Mouse (Mus musculus) limb, embryonic 13.5 days (tissue): Measurements from ENCODE around the gene Nphs1. TPM values are rescaled to one million over a fixed set of nuclear protein-coding genes. Genes with fewer than 3 reads are reported as not detected.

Source experiments
- ATAC-seq: fragments of 200-750 bp; cut with Nextera tagmentation; 2 replicates; pipeline ENCODE4 v1.8.0; 2017; ENCODE audit warnings: low read depth, moderate number of reproducible peaks, moderate TSS enrichment; ENCODE audit not compliant: low FRiP score
- H3K27ac ChIP-seq: fragments of 300-500 bp; sonication (generic); 2 replicates; pipeline ENCODE4 v1.5.1; 2015; ENCODE audit warnings: inconsistent platforms, mild to moderate bottlenecking, moderate library complexity
- H3K27me3 ChIP-seq: fragments of 300-500 bp; sonication (generic); 2 replicates; pipeline ENCODE4 v1.6.1; 2015; ENCODE audit warnings: mild to moderate bottlenecking, inconsistent platforms
- H3K36me3 ChIP-seq: fragments of 300-500 bp; sonication (generic); 2 replicates; pipeline ENCODE4 v1.6.1; 2015; ENCODE audit warnings: inconsistent platforms, mild to moderate bottlenecking, moderate library complexity
- H3K4me1 ChIP-seq: fragments of 300-500 bp; sonication (generic); 2 replicates; pipeline ENCODE4 v1.6.1; 2015; ENCODE audit warnings: inconsistent platforms
- H3K4me2 ChIP-seq: fragments of 300-500 bp; sonication (generic); replicated peaks from 2 replicates; pipeline ENCODE4 v1.6.1; 2015; ENCODE audit warnings: inconsistent platforms, mild to moderate bottlenecking, moderate library complexity
- H3K4me3 ChIP-seq: fragments of 300-500 bp; sonication (generic); 2 replicates; pipeline ENCODE4 v1.5.1; 2015; ENCODE audit warnings: moderate library complexity, mild to moderate bottlenecking, inconsistent platforms
- H3K9ac ChIP-seq: fragments of 300-500 bp; sonication (generic); 2 replicates; pipeline ENCODE4 v1.6.1; 2015; ENCODE audit warnings: mild to moderate bottlenecking, inconsistent platforms
- H3K9me3 ChIP-seq: fragments of 300-500 bp; sonication (generic); 2 replicates; pipeline ENCODE4 v1.6.1; 2016; ENCODE audit warnings: inconsistent platforms
- WGBS: fragments of 180-500 bp; shearing (Covaris S2); methylation state at CpG from one replicate; pipeline ENCODE4 v1.1.7; 2015; 5-methylcytosine and 5-hydroxymethylcytosine counted together
- polyA plus RNA-seq: library from polyadenylated mRNA; unstranded; fragments of >200 nt; fragmentation: Nextera tagmentation; extraction: Ambion mirVana; gene quantifications from 2 replicates; pipeline ENCODE4 v1.2.1, GENCODE M21; 2015

Nphs1 gene
- polyA plus RNA-seq, 1 experiment from 2014 or later, result 0.09 TPM

DNA sequence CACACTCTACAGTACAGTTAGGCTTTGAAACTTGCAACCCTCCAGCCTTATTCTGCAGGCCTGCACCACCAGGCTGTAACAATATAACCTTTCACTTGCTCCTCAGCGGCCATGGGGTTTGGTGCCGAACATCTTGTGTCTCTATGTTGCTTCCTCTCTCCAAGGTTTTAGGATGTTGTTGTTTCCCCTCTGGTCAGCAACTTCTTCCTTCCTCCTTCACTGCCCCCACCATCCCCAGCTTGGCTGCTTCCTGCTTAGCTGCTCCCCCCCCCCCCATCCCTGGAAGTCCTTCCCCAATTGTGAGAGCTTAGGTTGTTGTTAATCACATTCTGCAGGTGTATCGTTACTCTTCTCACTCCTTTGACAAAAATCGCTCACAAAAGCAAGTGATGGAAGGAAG is 49.9 kb downstream of the Nphs1 start:
- 76% methylated on average over 4 of the region's 4 CpGs for WGBS
- no peak for ATAC-seq
- Histone ChIP-seq H3K36me3 (no peaks in the 10 kb centered on the region), H3K4me1 (no peaks in the 10 kb centered on the region), H3K9ac (no peak overlapping the region), H3K27ac (no peak overlapping the region), H3K4me3 (no peak overlapping the region), H3K4me2 (no peak overlapping the region), H3K27me3 (no peaks in the 10 kb centered on the region), H3K9me3 (no peaks in the 10 kb centered on the region)

DNA sequence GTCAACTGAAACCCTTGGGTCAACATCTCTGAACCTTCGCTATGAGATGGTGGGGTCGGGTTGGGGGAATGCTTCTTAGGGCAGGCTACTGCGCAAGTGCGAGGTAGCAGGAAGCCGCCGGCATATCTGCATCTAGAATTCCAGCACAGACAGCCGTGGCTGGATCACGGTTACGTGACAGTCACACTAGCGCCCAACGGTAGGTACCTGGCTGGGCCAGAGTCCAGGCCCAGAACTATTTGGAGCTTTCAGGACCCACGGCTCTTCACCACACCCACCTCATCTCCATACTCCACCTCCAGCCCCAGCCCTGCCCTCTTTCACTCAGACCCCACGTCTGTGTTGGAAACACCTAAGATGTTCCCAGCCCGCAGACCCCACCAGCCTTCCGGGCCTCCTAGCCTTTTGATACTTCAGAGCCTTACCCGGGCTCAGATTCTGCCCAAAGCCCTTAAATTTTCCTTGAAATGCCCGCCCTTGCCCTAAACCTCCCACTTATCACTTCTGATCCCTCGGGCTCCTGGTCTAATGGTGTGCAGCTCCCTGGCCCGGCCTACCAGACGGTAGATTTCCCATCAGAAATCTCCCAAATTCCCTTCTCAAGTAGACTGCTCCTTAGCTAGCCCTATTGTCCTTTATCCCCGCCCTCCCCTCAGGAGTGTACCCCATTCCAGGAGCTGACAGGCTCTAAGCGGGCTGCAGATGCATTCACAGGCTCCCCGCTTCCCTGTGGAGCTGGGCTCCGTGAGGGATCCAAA is 57.1 kb downstream of the Nphs1 start:
- Histone ChIP-seq H3K9me3 (no peaks in the 10 kb centered on the region), H3K4me3 (no peak overlapping the region), H3K27me3 (0 out of 2 replicates have a peak, but pooled peaks cover 3% of the 10 kb centered on the region), H3K4me1 (no peaks in the 10 kb centered on the region), H3K9ac (no peak overlapping the region), H3K36me3 (no peaks in the 10 kb centered on the region), H3K27ac (no peak overlapping the region), H3K4me2 (no peak overlapping the region)
- ATAC-seq, result no peak
- 55% methylated on average over 24 of the region's 24 CpGs for WGBS

DNA sequence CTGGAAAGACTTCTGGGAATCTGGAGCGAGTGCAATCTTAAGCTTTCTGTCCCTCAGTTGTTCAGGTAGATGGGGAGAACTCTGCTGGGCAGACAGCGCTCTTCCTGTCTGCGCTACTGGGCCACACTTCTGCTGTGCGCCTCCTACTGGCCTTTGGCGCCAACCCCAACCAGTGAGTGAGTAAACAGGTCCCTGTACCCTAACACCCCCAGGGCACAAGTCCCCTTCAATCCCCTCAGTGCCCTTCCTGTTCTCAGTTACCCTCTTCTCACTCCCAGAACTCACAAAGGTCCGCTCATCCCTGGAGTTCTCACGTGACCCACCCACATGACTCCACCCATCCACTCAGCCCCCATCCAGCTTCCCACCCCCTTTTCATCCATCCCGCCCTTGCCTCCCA is 60.2 kb downstream of the Nphs1 start:
- Histone ChIP-seq H3K9me3 (no peaks in the 10 kb centered on the region), H3K4me2 (no peak overlapping the region), H3K4me1 (no peaks in the 10 kb centered on the region), H3K27ac (no peak overlapping the region), H3K36me3 (peaks cover 9% of the 10 kb centered on the region), H3K9ac (no peak overlapping the region), H3K27me3 (0 out of 2 replicates have a peak, but pooled peaks cover 3% of the 10 kb centered on the region), H3K4me3 (no peak overlapping the region)
- WGBS, result 42% methylated on average over 8 of the region's 8 CpGs
- ATAC-seq, result no peak

DNA sequence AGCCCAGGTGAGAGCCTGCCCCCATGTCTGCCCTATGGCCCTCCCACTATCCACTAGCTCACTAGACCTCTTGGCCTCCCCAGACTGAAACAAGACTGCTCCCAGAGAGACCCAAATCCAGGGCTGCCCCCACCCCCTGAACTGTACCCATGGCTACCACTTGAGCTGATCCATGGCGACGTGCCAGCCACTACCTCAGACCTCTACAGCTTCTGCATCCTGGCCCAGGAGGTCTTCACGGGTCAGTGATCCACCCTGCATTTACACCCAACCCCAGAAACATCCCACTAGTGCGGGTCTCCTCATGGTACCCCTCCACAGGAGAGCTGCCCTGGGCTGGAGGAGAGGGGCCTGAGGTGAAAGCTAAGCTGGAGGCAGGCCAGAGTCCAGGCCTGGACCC is 62.3 kb downstream of the Nphs1 start:
- Histone ChIP-seq H3K4me1 (no peaks in the 10 kb centered on the region), H3K36me3 (peaks cover 24% of the 10 kb centered on the region), H3K9me3 (no peaks in the 10 kb centered on the region), H3K9ac (0 out of 2 replicates have a peak overlapping the region, but pooled peaks have one; percentile 0), H3K4me2 (no peak overlapping the region), H3K4me3 (no peak overlapping the region), H3K27me3 (0 out of 2 replicates have a peak, but pooled peaks cover 2% of the 10 kb centered on the region), H3K27ac (no peak overlapping the region)
- no peak for ATAC-seq
- 79% methylated on average over 4 of the region's 4 CpGs for WGBS

DNA sequence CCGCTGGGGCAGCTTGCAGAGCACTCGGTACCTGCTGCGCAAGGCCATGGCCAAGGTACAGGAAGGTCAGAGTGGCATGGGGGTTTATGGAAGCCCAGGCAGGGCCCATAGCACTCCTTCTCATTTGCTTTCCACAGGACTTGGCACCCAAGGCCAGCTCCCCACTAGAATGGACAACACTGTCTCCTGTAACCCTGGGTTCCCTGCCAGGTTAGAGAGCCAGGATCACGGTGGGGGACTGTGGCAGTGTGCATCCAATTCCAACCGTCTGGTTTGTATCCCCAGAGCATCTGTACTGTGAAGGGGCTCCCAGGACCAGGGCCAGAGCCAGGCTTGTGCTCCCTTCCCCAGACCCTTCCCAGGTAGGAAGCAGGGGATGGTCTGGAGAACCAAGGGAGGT is 62.7 kb downstream of the Nphs1 start:
- Histone ChIP-seq H3K4me2 (no peak overlapping the region), H3K36me3 (peaks cover 29% of the 10 kb centered on the region), H3K27ac (no peak overlapping the region), H3K9me3 (no peaks in the 10 kb centered on the region), H3K4me1 (peaks cover under 1% of the 10 kb centered on the region; the same call in 1 of the 2 replicates), H3K9ac (no peak overlapping the region), H3K4me3 (no peak overlapping the region), H3K27me3 (no peaks in the 10 kb centered on the region)
- 81% methylated on average over 5 of the region's 5 CpGs for WGBS
- no peak for ATAC-seq

DNA sequence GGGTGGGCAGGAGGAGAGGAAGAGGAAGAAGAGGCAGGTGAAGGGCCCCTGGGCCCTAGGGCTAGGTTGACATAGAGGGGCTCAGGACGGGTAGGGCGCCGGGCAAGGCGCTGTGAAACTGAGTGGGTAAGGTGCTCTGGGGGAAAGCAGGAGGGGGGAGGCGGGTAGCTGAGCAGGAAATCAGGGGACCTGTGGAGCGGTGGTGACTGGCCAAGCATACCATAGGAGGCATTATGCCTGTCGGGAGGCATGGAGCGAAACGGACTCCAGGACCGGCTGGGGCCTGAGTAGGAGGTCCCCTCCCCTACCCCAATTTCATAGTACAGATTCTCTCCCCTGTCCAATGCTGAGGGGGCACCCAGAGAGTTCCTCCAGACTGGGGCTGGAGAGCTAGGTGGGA is 64.8 kb downstream of the Nphs1 start:
- no peak for ATAC-seq
- Histone ChIP-seq H3K4me2 (no peak overlapping the region), H3K4me1 (peaks cover 12% of the 10 kb centered on the region), H3K36me3 (peaks cover 47% of the 10 kb centered on the region), H3K9me3 (no peaks in the 10 kb centered on the region), H3K4me3 (no peak overlapping the region), H3K27me3 (no peaks in the 10 kb centered on the region), H3K27ac (no peak overlapping the region), H3K9ac (no peak overlapping the region)
- 79% methylated on average over 10 of the region's 10 CpGs for WGBS

DNA sequence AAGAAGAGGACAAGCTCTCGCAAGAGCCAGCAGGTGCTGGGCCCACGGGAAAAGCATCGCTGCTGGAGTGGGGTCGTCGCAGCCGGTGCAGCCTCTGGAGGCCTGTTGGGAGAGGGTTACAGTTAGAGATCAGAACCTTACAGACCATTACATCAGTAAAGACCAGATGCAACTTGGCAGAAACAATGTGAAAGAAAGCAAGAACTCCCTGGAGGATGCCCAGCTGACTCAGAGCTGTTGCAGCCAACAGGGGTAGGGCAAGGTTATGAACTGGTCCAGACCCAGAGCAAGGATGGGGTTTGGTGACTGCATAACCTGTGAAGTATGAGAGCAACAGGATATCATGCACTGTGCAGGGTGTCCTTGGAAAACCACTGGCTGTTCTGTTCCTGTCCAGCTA is 66.4 kb downstream of the Nphs1 start:
- WGBS, result 74% methylated on average over 6 of the region's 6 CpGs
- Histone ChIP-seq H3K4me3 (no peak overlapping the region), H3K27me3 (no peaks in the 10 kb centered on the region), H3K27ac (no peak overlapping the region), H3K36me3 (peaks cover 64% of the 10 kb centered on the region), H3K9ac (no peak overlapping the region), H3K9me3 (no peaks in the 10 kb centered on the region), H3K4me1 (peaks cover 12% of the 10 kb centered on the region), H3K4me2 (no peak overlapping the region)
- no peak for ATAC-seq

DNA sequence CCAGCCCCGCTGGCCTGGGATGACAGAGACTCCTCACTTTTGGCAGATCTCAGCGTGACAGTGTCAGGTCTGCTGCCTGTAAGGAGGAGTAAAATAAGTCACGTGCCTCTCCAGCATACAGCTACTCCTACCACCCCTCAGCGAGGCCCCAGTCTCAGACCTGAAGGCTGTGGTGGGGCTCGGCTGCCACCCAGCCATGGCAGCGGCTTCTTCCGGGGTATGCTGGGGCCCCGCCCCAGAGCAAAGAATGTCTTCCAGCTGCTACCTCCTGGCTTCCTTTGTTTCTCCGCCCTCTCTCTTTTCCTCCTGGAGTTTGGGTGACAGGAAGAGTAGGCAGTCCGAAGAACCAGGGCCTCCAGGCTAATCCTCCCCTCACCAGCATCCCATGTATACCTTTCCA is 67.8 kb downstream of the Nphs1 start:
- ATAC-seq, result no peak
- H3K4me2 ChIP-seq, result peak overlapping the region; percentile 23

DNA sequence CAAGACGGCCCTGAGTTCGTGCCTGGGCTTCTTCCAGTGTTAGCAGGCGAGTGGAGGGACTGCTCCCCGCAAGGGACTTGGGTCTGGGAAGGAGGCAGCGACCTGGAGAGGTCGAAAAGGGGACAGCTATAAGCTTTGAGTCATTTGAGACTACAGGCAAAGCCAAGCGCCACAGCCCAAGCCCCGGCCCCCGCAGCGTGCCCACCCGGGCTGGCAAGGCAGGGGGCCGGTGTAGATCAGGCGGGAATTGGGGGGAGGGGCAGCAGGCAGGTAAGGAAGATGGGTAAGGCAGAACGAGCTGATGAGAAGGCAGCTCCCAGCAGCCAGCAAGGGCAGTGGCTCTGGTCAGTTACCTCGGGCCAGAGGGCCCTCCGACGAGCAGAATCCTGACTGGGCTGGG is 68.3 kb downstream of the Nphs1 start:
- 19% methylated on average over 17 of the region's 17 CpGs for WGBS

More for the DNA sequence above, 67.8 kb downstream of the Nphs1 start:
- WGBS, result 25% methylated on average over 10 of the region's 10 CpGs
- no peak overlapping the region for H3K27ac ChIP-seq
- no peaks in the 10 kb centered on the region for H3K9me3 ChIP-seq
- no peaks in the 10 kb centered on the region for H3K27me3 ChIP-seq
- peaks cover 78% of the 10 kb centered on the region for H3K36me3 ChIP-seq
- peak overlapping the region; percentile 43 for H3K9ac ChIP-seq
- H3K4me1 ChIP-seq, result peaks cover 12% of the 10 kb centered on the region
- H3K4me3 ChIP-seq, result no peak overlapping the region; the same call in 1 of the 2 replicates

DNA sequence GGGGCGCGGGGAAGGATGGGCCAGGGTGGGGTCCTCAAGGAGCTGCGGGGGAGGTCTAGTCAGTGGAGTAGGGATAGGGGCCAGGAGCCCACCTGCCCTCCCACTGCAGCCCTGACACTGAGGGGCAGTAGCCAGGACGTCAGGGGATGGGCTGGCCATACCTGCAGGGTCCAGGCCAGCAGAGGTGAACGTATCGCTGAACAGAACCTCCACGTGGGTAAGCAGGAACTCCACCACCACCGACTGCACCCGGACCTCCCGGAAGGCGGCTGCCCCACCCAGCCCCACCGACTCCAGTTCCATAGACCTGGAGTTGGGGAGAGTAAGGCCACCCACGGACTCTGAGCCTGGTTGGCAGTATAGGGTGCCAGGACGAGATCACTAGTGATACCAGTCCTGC is 68.9 kb downstream of the Nphs1 start:
- Histone ChIP-seq H3K36me3 (peaks cover 89% of the 10 kb centered on the region), H3K27me3 (no peaks in the 10 kb centered on the region), H3K9ac (peak overlapping the region; percentile 43), H3K4me3 (no peak overlapping the region), H3K27ac (no peak overlapping the region), H3K4me1 (peaks cover 12% of the 10 kb centered on the region), H3K9me3 (no peaks in the 10 kb centered on the region), H3K4me2 (peak overlapping the region; percentile 23; the same call in 1 of the 2 replicates)
- no peak for ATAC-seq
- 84% methylated on average over 14 of the region's 14 CpGs for WGBS

More for the DNA sequence above, 68.3 kb downstream of the Nphs1 start:
- Histone ChIP-seq H3K36me3 (peaks cover 83% of the 10 kb centered on the region), H3K27ac (no peak overlapping the region; the same call in 1 of the 2 replicates), H3K4me1 (peaks cover 12% of the 10 kb centered on the region), H3K4me2 (peak overlapping the region; percentile 23), H3K9ac (peak overlapping the region; percentile 43), H3K27me3 (no peaks in the 10 kb centered on the region), H3K4me3 (peak overlapping the region; percentile 11; the same call in 1 of the 2 replicates), H3K9me3 (no peaks in the 10 kb centered on the region)
- no peak for ATAC-seq

DNA sequence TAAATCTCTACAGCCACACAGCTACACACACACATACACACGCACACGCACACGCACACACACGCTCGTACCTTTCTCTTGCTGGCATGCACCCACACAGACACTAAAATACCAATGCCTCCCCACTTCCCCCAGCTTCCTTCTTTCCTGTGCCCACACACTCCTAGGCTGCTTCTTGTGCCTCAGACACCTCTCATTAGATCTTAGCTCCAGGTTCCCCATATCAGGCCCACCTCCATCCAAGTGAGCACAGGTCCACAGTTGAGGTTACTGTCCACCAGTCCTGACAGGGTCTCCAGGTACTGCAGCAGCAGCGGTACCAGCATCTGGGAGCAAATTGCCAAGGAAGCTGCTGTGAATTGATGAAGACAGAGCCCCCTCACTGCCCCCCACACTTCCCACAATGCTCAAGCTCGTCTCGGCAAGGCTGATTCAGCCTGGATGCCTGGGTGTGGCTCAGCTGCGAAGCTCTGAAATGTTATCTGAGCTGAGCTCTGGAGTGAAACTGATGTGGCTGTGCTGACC is 73.2 kb downstream of the Nphs1 start:
- no peak overlapping the region for H3K4me2 ChIP-seq
- peaks cover 27% of the 10 kb centered on the region for H3K4me1 ChIP-seq
- no peaks in the 10 kb centered on the region for H3K27me3 ChIP-seq
- WGBS, result 82% methylated on average over 9 of the region's 9 CpGs
- peaks cover 66% of the 10 kb centered on the region for H3K36me3 ChIP-seq
- no peak for ATAC-seq
- peak overlapping the region; percentile 15; the same call in 1 of the 2 replicates for H3K9ac ChIP-seq
- H3K4me3 ChIP-seq, result no peak overlapping the region
- H3K27ac ChIP-seq, result no peak overlapping the region
- no peaks in the 10 kb centered on the region for H3K9me3 ChIP-seq

DNA sequence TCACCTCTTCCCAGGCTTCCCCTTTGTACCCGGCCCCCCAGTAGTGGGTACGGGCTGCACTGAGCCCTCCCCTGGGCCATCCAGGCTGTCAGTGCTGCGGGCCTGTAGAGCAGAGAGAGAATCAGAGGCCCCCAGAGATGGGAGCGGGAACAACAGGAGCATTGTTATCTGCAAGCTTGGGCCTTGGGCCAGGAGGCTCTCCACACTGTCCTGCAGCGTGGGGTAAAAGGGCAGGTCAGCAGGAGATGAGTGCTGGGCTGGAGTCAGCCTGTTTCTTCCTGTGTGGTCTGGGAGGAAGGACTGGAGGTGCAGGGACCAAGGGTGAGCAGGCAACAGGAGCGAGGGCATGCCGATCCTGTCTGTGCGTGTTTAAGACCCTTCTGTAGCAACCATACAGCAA is 74.8 kb downstream of the Nphs1 start:
- Histone ChIP-seq H3K27ac (no peak overlapping the region), H3K36me3 (peaks cover 52% of the 10 kb centered on the region), H3K9me3 (no peaks in the 10 kb centered on the region), H3K4me1 (peaks cover 21% of the 10 kb centered on the region), H3K4me3 (peak overlapping the region; percentile 2; the same call in 1 of the 2 replicates), H3K27me3 (no peaks in the 10 kb centered on the region), H3K9ac (peak overlapping the region; percentile 75; the same call in 1 of the 2 replicates), H3K4me2 (peak overlapping the region; percentile 88; the same call in 1 of the 2 replicates)
- no peak for ATAC-seq
- WGBS, result 42% methylated on average over 8 of the region's 8 CpGs
